Mouse (Mus musculus): ENCODE data around the gene Ush1g. TPM values are rescaled to one million over a fixed set of nuclear protein-coding genes. Genes with fewer than 3 reads are reported as not detected.

Ush1g gene
- total RNA-seq, 2 experiments from 2014 or later = not detected

DNA sequence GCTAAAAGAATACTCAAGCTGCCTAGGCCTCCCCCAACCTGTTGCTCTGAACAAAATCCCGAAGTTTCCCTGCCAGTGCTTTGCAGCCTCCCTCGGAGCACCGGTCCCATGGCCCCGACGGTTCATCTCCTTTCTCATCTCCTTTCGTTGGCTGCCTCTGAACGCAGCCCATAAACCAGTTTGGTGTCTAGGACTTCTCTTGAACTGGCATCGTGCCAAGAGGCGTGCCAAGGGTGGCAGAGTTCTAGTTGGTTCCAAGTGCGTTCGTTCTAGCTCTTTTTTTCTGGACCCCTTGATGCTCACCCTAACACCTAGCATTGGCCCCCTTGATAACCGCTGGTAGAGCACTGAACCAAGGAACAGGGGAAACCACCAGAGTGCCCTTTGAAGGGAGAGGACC lies 13.4 kb upstream of the Ush1g start:
- ATAC-seq (ENCODE audit: poor library complexity, severe bottlenecking) = no peak

DNA sequence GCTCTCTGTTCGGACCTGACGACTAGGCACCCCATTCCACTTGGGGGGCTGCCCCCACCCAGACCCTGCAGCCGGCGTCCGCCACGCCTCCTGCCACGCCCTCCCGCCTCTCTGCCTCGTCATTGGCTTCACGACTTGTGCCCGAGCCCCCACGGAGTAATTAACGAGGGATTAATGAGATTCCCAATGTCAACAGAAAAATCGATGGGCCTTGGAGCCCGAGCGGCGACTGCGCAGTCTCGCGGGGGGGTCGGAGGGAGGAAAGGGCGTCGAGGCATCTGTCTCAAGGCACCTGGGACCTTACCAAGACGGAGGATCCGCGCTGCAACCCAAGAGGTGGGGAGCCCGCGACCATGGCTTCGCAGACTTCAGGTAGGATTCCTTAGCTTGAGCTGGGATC lies 12.7 kb upstream of the Ush1g start, which contains the start of gene Otop3:
Otop3 (plus strand) TSS at position 201 of the 400 bp plus-strand sequence.
- no peak for ATAC-seq (ENCODE audit: poor library complexity, severe bottlenecking)

DNA sequence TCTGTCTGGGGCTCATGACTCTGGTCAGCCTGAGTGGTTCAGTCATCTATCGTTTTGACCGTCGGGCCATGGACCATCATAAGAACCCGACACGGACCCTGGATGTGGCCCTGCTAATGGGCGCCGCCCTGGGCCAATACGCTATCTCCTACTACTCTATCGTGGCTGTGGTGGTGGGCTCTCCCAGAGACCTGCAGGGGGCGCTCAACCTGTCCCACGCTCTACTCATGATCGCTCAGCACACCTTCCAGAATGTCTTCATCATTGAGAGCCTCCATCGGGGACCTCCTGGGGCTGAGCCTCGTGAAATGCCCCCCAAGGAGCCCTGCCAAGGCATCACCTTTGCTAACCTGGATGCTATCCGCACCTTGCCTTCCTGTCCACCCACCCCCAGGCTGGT lies 7.5 kb upstream of the Ush1g start:
- no peak for ATAC-seq (ENCODE audit: poor library complexity, severe bottlenecking)

DNA sequence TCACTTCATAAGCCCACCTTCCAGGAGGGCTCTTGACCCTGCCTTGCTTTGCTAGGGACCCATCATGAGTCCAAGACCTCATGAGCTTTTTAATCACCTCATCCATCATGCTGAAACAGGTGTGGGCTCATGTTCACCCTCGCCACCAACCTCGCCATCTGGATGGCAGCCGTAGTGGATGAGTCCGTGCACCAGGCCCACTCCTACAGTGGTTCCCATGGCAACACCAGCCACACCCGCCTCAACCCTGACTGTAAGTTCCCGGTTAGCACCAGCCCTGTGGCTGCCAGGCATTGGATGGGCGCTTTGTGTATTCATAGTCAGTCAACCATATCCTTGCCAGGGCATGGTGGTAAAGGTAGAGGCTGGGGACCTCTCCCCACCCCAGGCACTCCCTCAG lies 4.9 kb upstream of the Ush1g start:
- ATAC-seq (ENCODE audit: poor library complexity, severe bottlenecking) = no peak

DNA sequence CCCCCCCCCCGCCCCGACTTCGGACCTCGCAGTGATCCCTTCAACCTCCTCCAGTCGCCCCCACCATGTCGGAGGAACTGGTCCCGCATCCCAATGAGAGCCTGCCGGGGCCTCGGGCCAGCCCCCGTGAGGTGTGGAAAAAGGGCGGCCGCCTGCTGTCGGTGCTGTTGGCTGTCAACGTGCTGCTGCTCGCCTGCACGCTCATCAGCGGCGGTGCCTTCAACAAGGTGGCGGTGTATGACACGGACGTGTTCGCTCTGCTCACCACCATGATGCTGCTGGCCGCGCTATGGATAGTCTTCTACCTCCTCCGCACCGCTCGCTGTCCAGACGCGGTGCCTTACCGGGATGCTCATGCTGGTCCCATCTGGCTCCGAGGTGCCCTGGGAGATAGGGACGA lies 1.5 kb upstream of the Ush1g start:
- no peak for ATAC-seq (ENCODE audit: poor library complexity, severe bottlenecking)

DNA sequence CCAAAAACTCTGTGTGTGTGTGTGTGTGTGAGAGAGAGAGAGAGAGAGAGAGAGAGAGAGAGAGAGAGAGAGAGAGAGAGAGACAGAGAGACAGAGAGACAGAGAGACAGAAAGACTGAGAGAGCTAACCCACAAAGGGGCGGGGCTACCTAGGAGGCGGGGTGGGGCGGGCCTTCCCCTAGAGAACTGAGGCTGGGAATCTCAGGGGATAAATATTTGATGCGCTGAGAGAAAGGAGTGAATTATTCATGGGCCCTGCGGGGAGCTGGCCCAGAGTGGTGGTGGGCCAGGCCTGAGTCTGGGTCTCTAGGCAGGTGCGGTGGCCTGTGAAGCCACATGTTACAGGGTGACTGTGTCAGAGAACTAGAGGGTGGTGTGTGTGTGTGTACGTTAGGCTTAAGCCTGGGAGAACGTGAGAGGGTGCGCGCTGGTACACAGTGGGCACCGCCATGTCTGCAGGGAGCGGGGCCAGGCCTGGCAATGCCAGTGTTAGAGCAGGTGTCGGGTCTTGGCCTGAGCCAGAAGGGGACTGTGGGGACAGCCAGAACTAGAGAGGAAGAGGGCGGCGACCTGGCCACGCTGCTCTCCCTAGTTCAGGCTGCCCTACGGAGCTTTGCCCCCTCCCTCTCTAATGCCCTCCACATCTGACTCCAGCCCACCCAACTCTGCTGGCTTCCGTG lies 2.0 kb downstream of the Ush1g start:
- ATAC-seq (ENCODE audit: poor library complexity, severe bottlenecking) = no peak

DNA sequence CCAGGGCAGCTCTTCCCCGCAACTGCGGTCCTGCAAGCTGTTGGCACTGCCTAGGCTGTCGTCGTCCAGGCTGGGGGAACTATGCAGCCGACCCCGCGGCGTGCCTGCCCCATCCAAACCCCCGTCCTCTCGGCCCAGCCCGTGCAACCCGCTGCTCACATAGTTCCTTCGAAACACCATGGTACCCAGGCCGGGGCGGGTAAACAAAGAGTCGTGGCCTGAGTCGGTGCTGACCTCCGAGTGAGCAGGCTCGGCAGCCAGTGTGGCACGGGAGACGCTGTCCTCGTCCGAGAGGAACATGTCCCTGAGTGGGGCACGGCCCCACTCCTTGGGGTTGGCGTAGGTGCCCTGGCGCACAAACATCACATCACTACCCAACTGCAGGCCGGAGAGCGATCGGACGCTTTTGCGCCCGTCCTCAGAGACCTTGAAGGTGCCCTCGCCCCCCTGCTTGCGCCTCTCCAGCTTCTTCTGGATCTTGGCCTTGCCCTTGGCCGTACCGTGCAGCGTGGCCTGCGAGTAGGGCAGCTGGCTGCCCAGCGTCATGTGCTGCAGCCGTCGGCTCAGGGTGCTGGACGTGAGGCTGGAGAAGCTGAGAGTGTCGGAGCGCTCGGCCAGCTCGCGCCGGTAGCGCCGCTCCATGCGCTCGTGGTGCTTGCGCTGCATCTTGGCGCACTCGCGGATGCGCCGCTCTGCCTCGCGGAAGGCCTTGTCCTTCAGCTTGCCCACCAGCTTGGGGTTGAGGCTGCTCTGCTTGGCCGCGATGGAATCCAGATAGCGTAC lies 3.4 kb downstream of the Ush1g start:
- ATAC-seq (ENCODE audit: poor library complexity, severe bottlenecking) = no peak

DNA sequence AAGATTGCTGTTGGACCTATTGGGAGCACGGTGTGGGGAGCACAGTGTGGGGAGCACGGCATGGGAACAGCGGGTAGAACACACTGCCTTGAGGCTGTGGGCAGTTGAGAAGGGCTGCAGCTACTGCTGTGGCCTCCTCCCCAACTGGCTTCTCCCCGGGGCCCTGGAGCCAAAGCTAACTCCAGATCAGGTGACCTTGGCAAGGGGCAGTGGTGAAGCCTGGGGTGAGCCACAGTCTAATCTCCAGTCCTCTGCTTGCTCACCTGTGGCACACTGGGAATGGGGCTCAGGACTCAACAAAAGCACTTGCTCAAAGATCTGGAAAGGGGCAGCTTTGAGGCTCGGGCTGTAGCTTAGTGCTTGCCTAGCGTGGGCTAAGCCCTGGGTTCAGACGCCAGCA lies 4.6 kb downstream of the Ush1g start:
- no peak for ATAC-seq (ENCODE audit: poor library complexity, severe bottlenecking)

DNA sequence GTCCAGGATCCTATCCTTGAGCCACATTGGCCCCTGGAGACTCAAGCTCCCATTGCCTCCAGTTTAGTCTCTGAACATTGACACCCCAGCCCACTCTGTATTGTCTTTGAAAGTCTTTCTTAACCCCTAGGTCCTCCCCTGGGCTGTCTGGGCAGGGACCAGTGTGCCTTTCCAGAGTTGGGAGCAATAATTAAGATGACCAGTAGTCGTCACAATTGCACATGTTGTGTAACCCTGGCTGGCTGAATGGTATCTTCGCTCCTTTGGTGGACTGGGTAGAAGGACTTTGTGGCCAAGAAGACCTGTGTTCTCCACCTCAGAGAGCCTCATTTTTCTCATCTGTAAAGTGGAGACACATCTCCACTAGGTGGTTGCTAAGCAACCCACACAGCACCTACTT lies 7.6 kb downstream of the Ush1g start:
- no peak for ATAC-seq (ENCODE audit: poor library complexity, severe bottlenecking)

DNA sequence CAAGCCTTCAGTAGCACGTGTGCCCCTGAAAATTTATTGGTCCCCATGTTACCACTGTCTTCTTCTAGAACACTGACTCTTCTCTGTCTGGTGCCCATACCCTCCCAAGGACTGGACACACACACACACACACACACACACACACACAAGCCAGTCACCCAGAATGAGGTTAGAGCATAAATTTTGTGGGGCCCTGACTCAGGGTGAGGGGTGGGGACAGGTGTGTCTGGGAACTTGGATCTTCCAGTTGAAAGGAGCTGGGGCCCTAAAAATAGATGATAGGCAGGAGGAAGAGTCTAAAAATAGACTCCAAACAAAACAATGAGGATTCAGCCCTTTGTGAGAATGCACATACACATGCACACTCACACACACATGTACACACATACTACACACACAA lies 13.1 kb downstream of the Ush1g start:
- ATAC-seq (ENCODE audit: poor library complexity, severe bottlenecking) = no peak

DNA sequence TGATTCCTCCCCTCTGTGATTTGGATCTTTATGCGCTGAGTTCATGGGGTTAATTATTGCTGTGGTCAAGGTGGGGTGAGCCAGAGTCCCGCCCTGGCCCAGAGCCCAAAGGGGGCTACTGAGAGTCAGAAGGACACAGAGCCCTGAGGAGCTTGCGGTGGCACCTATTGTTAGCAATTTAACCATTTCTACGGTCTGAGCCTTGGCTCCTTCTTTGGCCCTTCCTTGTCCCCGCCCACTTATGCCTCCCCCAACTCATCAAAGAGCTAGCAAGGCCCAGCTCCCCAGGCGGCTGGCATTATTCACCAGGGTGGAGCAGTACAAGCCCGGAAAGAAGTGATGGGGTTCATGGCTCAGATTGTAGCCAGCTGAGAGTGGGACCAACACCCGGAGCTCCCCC lies 15.0 kb downstream of the Ush1g start, which contains the start of gene Otop2:
Otop2 (plus strand) TSS at position 301 of the 400 bp plus-strand sequence.
- no peak for ATAC-seq (ENCODE audit: poor library complexity, severe bottlenecking)

DNA sequence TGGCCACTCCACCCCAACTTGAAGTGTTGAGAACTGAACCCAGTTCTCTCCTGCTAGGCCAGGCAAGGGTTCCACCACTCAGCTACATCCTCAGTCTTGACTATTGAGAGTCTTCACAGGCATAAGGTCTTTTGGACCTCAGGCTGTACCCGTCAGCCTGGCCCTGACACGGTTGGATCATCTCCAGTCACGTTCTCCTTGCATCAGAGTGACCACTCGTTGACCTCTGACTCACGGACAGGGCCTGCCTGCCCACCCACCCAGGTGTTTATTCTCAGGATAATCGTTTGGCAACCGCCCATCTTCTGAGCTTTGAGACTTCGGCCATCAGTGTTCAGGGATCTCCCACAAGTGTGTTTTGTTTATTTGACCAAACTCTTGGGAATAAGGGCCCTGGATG lies 18.7 kb downstream of the Ush1g start:
- ATAC-seq (ENCODE audit: poor library complexity, severe bottlenecking) = no peak

DNA sequence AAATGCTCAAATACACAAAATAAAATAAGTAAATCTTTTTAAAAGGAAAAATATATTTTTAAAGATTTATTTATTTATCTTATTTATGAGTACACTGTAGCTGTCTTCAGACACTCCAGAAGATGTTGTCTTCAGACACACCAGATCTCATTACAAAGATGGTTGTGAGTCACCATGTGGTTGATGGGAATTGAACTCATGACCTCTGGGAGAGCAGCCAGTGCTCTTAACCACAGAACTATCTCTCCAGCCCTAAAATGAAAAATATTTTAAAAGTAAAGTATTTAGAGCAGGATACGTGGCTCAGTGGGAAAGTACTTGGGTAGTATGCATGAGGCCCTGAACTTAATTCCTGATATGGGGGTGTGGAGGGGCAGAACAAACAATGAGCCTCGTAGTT lies 20.5 kb downstream of the Ush1g start:
- ATAC-seq (ENCODE audit: poor library complexity, severe bottlenecking) = no peak

DNA sequence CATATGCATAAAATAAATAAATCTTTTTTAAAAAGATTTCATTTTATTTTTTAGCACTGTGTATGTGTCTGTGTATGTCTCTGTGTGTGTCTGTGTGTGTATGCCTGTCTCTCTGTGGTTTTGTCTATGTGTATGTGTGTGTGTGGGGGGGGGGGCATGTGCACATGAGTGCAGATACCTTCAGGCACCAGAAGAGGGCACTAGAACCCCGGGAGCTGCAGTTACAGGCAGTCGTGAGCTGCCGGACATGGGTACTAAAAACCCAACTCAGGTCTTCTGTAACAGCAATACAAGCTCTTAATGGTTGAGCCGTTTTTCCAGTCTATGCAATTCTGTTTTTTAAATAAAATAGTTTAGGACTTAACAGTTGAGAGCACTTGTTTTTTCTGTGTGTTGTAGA lies 21.1 kb downstream of the Ush1g start:
- ATAC-seq (ENCODE audit: poor library complexity, severe bottlenecking) = no peak

DNA sequence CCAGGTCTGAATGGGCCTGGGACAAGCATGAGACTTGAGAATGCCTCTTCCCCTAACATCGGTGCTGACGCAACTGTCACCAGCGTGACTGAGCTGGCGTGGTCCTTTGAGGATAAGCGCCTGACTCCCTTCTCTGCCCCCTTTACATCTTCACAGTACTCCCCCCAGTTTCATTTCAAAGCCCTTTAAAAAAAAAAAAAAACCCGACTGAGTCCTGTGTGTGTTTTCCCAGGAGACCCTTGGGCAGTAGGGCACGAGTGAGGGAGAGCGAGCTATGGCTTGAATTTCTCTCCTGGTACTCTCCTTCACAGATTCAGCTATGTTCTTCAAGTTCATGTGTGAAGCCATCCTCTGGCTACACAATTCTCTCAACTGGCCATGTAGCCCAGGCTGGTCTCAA lies 23.7 kb downstream of the Ush1g start:
- no peak for ATAC-seq (ENCODE audit: poor library complexity, severe bottlenecking)

DNA sequence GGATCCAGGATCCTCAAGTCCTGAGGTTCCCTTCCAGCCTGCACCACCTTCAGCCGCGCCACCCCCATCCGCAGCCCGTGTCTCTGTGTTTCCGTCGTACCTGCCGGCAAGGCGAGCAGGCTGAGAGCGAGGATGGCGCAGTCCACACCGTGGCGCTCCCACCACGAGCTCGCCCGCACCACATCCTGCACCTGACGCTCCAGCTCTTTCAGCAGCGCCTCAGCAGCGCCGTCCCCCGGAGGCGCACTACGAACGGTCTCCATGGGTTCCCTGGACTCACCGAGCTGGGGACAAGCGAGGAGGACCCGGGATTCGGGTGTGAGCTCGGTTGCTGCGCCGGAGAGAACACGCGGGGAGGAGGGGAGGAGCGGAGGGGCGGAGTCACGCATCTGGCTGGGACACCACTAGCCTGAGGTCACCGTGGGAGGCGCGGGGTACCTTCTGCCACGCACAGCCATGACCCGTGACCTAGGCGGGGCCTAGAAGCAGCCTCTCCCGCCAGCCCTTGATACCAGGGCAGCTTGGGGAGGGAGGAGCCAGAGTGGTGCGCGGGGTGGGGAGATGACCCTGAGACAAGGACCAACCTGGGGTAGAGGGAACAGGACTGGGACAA lies 24.5 kb downstream of the Ush1g start, which contains the start of gene Fads6:
Fads6 (minus strand) TSS at position 450 of the 613 bp plus-strand sequence.
- ATAC-seq (ENCODE audit: poor library complexity, severe bottlenecking) = peak; percentile 84

DNA sequence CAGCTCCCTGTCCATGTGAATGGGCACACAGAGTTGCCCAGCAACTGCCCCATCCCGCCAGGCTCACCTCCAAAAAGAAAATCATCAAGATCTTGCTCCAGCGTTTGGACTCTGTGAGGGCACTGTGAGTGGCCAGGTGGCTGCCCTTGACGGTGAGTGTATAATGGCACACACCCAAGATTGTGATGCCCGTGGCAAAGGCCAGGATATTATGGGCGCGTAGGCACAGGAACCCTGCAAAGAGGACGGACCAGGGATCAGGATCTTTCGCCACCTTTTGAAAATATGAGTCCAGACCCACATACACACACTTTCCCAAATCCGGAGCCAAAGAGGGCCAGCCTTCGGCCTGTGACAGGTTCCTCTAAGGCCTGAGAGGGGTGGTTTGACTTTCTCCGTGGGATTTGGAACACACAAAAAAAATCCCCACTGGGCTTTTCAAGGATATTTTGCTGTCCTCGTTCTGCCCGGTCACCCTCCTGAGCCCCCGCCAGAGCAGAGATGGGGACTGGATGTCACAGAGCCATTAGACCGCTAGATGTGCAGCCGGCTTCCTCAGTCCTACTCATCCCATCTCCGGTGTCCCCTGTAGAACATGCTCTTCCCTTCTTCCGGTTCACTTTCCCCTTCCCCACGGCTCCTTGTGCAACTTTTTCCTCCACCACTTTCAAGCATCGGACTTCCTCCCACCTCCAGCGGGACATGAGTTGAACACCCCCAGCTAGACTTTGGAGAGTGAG lies 25.2 kb downstream of the Ush1g start:
- no peak for ATAC-seq (ENCODE audit: poor library complexity, severe bottlenecking)

DNA sequence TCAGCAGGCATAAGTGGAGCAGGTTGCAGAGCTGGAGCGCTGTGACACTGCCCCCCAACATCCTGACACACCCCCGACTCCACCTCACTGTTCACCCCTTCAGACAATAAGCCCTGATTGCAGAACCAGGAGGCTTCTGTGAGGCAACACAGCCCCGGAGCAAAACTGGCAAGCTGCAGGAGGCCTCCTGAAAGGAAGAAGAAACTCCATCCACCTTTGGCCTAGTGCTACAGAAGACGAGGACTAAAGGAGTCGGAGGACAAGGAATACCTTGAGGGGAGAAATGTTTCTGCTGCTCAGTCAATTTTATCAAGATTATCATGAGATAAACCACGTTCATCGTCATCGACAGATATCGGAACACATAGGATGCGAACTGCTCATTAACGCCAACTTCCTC lies 25.9 kb downstream of the Ush1g start:
- ATAC-seq (ENCODE audit: poor library complexity, severe bottlenecking) = no peak

DNA sequence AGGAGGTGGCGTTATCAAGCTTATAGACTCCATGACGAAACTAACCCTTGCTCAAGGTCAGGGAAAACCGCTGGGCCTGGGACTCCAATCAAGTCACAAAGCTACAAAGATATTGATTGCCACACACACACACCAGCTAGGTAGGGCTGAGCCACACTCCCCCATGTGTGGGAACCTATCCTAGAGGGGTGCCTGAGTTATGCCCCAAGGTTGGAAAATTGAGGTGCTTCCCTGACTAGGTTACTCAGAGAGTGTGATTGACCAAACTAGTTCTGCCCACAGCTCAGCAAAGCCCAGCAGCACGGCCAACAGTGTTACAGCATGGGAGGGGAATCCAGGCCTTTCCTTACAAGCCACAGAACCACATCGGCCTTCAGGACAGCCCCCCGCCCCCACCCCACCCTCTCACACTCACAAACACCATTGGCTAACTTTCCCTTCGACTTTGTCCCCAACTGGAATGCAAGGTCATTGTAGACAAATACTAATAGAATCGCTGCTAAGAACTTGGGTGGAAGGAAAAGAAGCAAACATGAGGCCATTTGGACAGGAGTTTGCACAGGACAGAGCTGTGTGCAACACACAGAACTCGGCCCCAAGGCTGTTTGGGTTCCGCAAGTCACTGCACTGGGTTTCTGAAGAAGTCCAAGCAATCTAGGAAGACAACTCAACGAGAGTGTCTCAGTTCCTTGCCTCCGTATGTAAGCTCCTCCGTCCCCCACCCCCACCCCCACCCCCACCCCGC lies 29.0 kb downstream of the Ush1g start:
- no peak for ATAC-seq (ENCODE audit: poor library complexity, severe bottlenecking)

DNA sequence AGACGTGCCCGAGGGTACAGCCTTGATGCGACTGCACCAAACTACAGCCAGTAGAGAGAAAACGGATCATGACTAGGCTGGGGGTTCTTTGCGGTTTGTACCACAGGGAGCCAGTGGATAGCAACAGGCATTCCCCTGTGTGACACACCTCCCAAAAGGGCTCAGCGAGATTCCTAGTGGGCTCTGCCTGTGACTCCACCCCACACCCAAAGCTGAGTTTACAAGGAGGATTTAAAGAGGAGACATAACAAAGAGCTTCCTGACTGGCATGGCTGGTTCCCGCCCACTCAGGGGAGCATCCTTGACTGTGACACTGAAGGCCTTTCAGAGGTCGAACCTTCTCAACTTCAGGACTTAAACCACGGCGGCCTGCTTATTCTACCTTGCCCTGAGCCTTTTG lies 30.3 kb downstream of the Ush1g start:
- ATAC-seq (ENCODE audit: poor library complexity, severe bottlenecking) = no peak

DNA sequence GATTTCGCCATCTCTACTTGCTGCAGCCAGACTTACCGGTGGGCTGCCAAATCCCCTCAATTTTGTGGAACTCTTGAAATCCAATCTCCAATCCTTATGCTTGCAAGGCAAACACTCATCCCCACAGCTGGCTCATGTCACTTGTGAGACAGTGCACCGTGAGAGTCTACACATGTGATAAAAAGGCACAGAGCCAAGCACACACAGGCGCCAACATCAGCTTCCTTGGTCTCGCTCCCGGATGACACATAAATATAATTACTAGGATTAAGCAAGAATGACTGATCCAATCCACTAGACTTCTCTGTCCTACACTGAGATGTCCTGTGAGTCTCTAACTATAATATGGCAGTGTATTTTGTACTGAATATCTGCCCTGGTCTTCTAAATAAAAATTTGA lies 30.9 kb downstream of the Ush1g start:
- no peak for ATAC-seq (ENCODE audit: poor library complexity, severe bottlenecking)

Data from megakaryocyte, adult 5-6 weeks (primary cell).